Mouse (Mus musculus): ENCODE data around the gene Irf1. TPM values are rescaled to one million over a fixed set of nuclear protein-coding genes. Genes with fewer than 3 reads are reported as not detected.

The Irf1 gene
- polyA plus RNA-seq (2017; shearing (Covaris generic)): 376 TPM

GRCm38 (mm10) chr11:53769760-53770124 is at the start of gene Irf1:
Gene Irf1, plus strand, starts transcription at chr11:53770014.

GRCm38 (mm10) chr11:53720715-53721114 is 49.1 kb upstream of the Irf1 start, which contains the start of gene Il5:
Gene Il5, plus strand, starts transcription at chr11:53720794.

DNA sequence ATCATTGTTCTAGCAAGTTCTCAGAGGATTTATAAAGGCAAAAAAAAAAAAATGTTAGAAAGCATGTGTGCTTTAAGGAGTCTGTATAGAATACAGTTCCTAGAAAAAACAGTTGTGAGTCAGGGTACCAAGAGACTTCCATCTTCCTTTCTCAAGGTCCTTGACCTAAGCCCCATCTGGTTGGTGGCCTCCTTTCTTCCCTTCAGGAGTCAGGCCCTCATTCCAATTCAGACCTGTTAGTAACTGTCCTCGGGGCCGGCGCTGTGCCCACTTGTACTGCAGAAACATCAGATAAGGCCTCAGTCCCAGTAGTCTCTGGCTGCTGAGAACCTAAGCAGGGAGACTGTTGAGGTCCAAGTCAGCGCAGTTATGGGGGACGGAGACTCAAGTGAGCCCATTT is 3.3 kb downstream of the Irf1 start, which contains the start of gene Gm17334:
Gene Gm17334, minus strand, starts transcription at position 101 of the 400 bp plus-strand sequence.

Other genes with a start within 250 kb of the Irf1 start
- 7.3 TPM for gene Kif3a, start 202.6 kb upstream of the Irf1 start, polyA plus RNA-seq (2017; shearing (Covaris generic))
- 1.5 TPM for gene Il4, start 151.3 kb upstream of the Irf1 start, polyA plus RNA-seq (2017; shearing (Covaris generic))
- gene Il13, start 135.3 kb upstream of the Irf1 start, polyA plus RNA-seq (2017; shearing (Covaris generic)): not detected
- gene Rad50, start 62.7 kb upstream of the Irf1 start, polyA plus RNA-seq (2017; shearing (Covaris generic)): 44.4 TPM
- not detected for gene Il5, start 49.2 kb upstream of the Irf1 start, polyA plus RNA-seq (2017; shearing (Covaris generic))
- gene Gm17334, start 3.2 kb downstream of the Irf1 start, polyA plus RNA-seq (2017; shearing (Covaris generic)): 3.2 TPM
- 34.9 TPM for gene Gm12216, start 89.2 kb downstream of the Irf1 start, polyA plus RNA-seq (2017; shearing (Covaris generic))
- gene Slc22a5, start 121.6 kb downstream of the Irf1 start, polyA plus RNA-seq (2017; shearing (Covaris generic)): 41.1 TPM
- gene Slc22a21, start 210.3 kb downstream of the Irf1 start, polyA plus RNA-seq (2017; shearing (Covaris generic)): 0.51 TPM

Data from CD4-positive, CD25-positive, alpha-beta regulatory T cell (primary cell).